Mouse (Mus musculus) G1E (cell line): ENCODE data around the gene Slc7a7. TPM values are rescaled to one million over a fixed set of nuclear protein-coding genes. Genes with fewer than 3 reads are reported as not detected.

Experiments
- ATAC-seq: 2 replicates; pipeline ENCODE4 v1.8.0; 2016; ENCODE audit warnings: mild to moderate bottlenecking; ENCODE audit not compliant: insufficient number of reproducible peaks, poor library complexity, low FRiP score, severe bottlenecking; ENCODE audit errors: extremely low read depth
- DNase-seq: peaks from one replicate; pipeline ENCODE4 v3.0.0; 2012; ENCODE audit warnings: low spot score
- H3K27me3 ChIP-seq: 2 replicates; pipeline ENCODE4 v1.6.1; 2012; ENCODE audit warnings: mild to moderate bottlenecking, low read length, inconsistent platforms; ENCODE audit not compliant: insufficient read depth
- H3K36me3 ChIP-seq: replicated peaks from 2 replicates; pipeline ENCODE3; 2012; ENCODE audit warnings: mild to moderate bottlenecking, inconsistent platforms
- H3K4me1 ChIP-seq: 2 replicates; pipeline ENCODE4 v1.6.1; 2012; ENCODE audit warnings: low read depth, low read length, inconsistent platforms, mixed read lengths; ENCODE audit not compliant: insufficient read depth
- H3K4me3 ChIP-seq: 2 replicates; pipeline ENCODE4 v1.5.1; 2012; ENCODE audit warnings: low read depth, mild to moderate bottlenecking, inconsistent platforms, low read length, moderate library complexity, mixed read lengths
- H3K9me3 ChIP-seq: replicated peaks from 2 replicates; pipeline ENCODE4 v1.6.1; 2012; ENCODE audit warnings: inconsistent platforms
- CTCF ChIP-seq: IDR thresholded peaks from 2 replicates; pipeline ENCODE4 v1.5.1; 2012; ENCODE audit warnings: low read depth, low read length, inconsistent platforms, mixed read lengths
- GATA1 ChIP-seq: IDR thresholded peaks from 2 replicates; pipeline ENCODE4 v1.6.1; 2012; ENCODE audit warnings: borderline replicate concordance, low read length, inconsistent platforms, mixed read lengths
- GATA2 ChIP-seq: IDR thresholded peaks from 2 replicates; pipeline ENCODE4 v1.6.1; 2012; ENCODE audit warnings: low read depth, low read length, inconsistent platforms, borderline replicate concordance
- POLR2AphosphoS5 ChIP-seq: IDR thresholded peaks from 2 replicates; pipeline ENCODE4 v1.6.1; 2012; ENCODE audit warnings: low read depth, low read length, inconsistent platforms; ENCODE audit not compliant: insufficient replicate concordance
- TAL1 ChIP-seq: conservative IDR thresholded peaks from 2 replicates; pipeline ENCODE4 v1.6.1; 2012; ENCODE audit warnings: low read depth, low read length, inconsistent platforms, mixed read lengths
- polyA plus RNA-seq: library from polyadenylated mRNA; stranded (reverse); fragments of >175 nt; gene quantifications from 2 replicates; pipeline ENCODE4 v1.2.3, GENCODE M21; 2012
- total RNA-seq, 2 experiments: library from RNA; stranded (forward) in 1 of 2; stranded (reverse) in 1 of 2; fragments of 200-1000 nt in 1 of 2; fragments of >200 nt in 1 of 2; fragmentation: Nextera tagmentation in 1 of 2; gene quantifications; 2 replicates each; pipeline ENCODE4 v1.2.3; 2014 to 2017

Gene Slc7a7
- total and polyA plus RNA-seq, 3 experiments, result 0.55 to 6.2 (median 1.1) TPM

DNA sequence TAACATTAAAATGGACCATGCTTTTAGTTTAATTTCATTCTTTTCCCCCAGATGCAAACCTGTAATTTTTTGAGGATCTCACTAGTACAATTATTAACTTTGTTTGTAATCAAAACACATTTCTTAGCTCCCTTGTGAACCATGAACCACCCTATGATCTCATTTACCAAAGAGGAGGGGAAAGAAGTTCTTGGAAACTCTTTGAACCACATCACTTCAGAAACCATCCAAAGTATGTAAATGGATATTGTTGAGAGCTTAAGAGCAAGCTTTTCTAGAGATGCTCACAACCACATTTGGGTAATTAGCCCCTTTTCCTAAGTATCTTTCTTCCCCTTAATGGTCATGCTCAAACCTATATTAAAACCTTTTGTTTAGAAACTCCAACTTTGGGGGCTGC is 23.3 kb downstream of the Slc7a7 start:
- Histone ChIP-seq H3K4me1 (no peaks in the 10 kb centered on the region), H3K27me3 (peaks cover 19% of the 10 kb centered on the region; the same call in 1 of the 2 replicates), H3K36me3 (no peaks in the 10 kb centered on the region), H3K9me3 (no peaks in the 10 kb centered on the region), H3K4me3 (no peak overlapping the region)
- DNase-seq, result no peak
- TF ChIP-seq POLR2AphosphoS5 (no peak), CTCF (no peak), GATA1 (no peak), GATA2 (no peak), TAL1 (no peak)
- ATAC-seq, result no peak

DNA sequence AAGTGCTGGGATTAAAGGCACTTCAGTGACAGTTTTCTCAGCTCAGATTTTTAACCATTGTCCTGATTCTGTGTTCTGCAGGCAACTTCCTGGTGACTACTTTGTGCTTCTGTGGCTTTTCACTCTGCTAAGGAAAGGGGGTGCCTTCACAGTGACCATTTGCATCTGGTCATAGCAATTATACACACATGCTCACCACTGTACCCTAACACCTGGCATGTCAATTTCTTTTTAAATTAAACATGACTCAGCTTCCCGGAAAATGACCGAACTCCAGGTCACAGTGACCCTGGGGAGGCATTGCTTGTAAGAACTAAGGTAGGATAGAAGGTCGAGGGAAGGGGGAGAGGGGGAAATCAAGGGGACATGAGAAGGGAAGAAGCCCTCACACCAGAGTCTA is 23.8 kb downstream of the Slc7a7 start:
- Histone ChIP-seq H3K4me3 (no peak overlapping the region), H3K9me3 (no peaks in the 10 kb centered on the region), H3K27me3 (peaks cover 21% of the 10 kb centered on the region; the same call in 1 of the 2 replicates), H3K4me1 (no peaks in the 10 kb centered on the region), H3K36me3 (no peaks in the 10 kb centered on the region)
- no peak for ATAC-seq
- DNase-seq, result no peak
- no peak for TF ChIP-seq CTCF

- peaks cover 15% of the 10 kb centered on the region; the same call in 1 of the 2 replicates for H3K27me3 ChIP-seq
- no peak for DNase-seq
- TF ChIP-seq POLR2AphosphoS5 (no peak), GATA2 (no peak), CTCF (no peak), TAL1 (no peak), GATA1 (no peak)
- no peak overlapping the region for H3K4me3 ChIP-seq
- ATAC-seq, result no peak
- no peaks in the 10 kb centered on the region for H3K36me3 ChIP-seq
- no peaks in the 10 kb centered on the region for H3K4me1 ChIP-seq
- no peaks in the 10 kb centered on the region for H3K9me3 ChIP-seq
Measured at GRCm38 (mm10) chr14:54390843-54391242, 26.7 kb downstream of the Slc7a7 start.

DNA sequence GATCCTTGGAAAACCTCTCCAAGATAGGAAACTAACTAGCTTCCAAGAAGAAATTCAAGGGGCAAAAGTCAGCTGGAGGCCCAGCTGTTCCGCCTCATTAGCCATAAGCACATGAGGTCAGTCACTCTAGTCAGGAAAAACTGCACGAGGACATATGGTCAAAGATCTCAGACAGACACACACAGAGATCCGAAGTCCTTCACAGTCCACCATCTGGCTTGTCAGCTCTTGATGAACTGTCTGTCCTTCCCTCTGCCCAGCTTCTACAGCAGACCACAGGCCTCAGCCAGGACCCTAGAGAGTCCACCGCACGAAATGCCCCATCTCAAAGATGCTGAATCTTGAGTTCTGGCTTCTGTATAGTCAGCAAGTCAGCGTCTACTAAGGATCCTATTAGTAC is 30.0 kb downstream of the Slc7a7 start:
- Histone ChIP-seq H3K4me3 (no peak overlapping the region), H3K9me3 (no peaks in the 10 kb centered on the region), H3K36me3 (no peaks in the 10 kb centered on the region), H3K27me3 (peaks cover 26% of the 10 kb centered on the region), H3K4me1 (no peaks in the 10 kb centered on the region; the same call in 1 of the 2 replicates)
- no peak for ATAC-seq
- no peak for TF ChIP-seq GATA1
- TF ChIP-seq TAL1, result no peak
- no peak for DNase-seq

GRCm38 (mm10) chr14:54385968-54386618 is 31.5 kb downstream of the Slc7a7 start:
- H3K4me1 ChIP-seq, result no peaks in the 10 kb centered on the region; the same call in 1 of the 2 replicates
- no peaks in the 10 kb centered on the region for H3K36me3 ChIP-seq
- no peak overlapping the region for H3K4me3 ChIP-seq
- ATAC-seq (no peak), DNase-seq (no peak)
- peaks cover 28% of the 10 kb centered on the region for H3K27me3 ChIP-seq
- TF ChIP-seq TAL1 (no peak), POLR2AphosphoS5 (no peak), GATA1 (no peak), GATA2 (no peak), CTCF (no peak)
- no peaks in the 10 kb centered on the region for H3K9me3 ChIP-seq

DNA sequence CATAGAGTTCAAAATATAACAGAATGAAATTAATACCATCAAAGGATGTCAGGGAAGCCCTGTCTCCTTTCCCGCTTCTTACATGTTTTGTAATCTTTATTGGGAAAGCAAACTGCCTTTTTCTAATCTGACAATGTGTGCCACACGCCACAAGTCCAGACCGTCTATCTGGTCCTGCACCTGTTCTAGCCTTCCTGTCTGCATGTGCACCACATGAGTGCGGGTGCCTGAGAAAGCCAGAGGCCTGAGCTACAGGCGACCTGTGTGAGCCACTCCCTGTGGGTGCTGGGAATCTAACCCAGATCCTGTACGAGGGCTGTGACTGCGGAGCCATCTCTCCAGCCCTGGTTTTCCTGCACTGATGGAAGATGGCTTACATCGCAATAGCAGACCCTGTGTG is 33.2 kb downstream of the Slc7a7 start:
- Histone ChIP-seq H3K4me1 (peaks cover 5% of the 10 kb centered on the region), H3K9me3 (no peaks in the 10 kb centered on the region), H3K27me3 (peaks cover 25% of the 10 kb centered on the region), H3K36me3 (no peaks in the 10 kb centered on the region), H3K4me3 (no peak overlapping the region)
- DNase-seq (no peak), ATAC-seq (no peak)
- TF ChIP-seq GATA1 (no peak), CTCF (no peak), TAL1 (no peak), POLR2AphosphoS5 (no peak), GATA2 (no peak)
